Mouse (Mus musculus): ENCODE measurements around the gene Parp1. TPM values are rescaled to one million over a fixed set of nuclear protein-coding genes. Genes with fewer than 3 reads are reported as not detected.
"Not testable (repeated sequence)": the region's sequence is repeated elsewhere in the genome, so short reads cannot be mapped to it uniquely, and the experiment has no call there.

Gene Parp1
- polyA plus RNA-seq, 1 experiment = 29.2 TPM

DNA sequence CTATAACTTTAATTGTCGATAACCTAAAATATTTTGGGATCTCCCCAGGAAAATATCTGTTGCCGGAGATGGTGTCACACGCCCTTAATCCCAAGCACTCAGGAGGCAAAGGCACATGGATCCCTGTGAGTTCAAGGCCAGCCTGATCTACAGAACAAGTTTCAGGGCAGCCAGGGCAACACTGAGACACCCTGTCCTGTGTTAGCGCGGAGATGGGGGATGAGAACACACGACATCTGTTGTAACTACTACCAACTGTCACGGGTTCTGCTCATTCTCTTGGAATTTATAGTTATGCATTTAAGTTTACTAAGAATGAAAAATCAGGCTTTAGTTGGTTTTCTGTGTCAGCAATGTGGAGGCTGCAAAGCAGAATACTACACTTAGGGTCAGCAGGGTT, 476 bp upstream of the Parp1 start:
- H3K27me3 ChIP-seq (ENCODE audit: control insufficient read depth, insufficient read depth, insufficient read length) = peaks cover 4% of the 10 kb centered on the region
- H3K36me3 ChIP-seq (ENCODE audit: control insufficient read depth, insufficient read depth) = no peaks in the 10 kb centered on the region
- H3K4me3 ChIP-seq = peak overlapping the region; percentile 61
- H3ac ChIP-seq (ENCODE audit: control insufficient read depth, insufficient read length) = peak overlapping the region; percentile 37
- peaks cover 37% of the 10 kb centered on the region for H3K79me2 ChIP-seq (ENCODE audit: control insufficient read depth, insufficient read depth)
- H3K4me2 ChIP-seq (ENCODE audit: low read depth) = peak overlapping the region; percentile 99
- TF ChIP-seq MYOD1 (IDR thresholded peaks at IDR 0.05; ENCODE audit: control insufficient read depth in 1 of 3, insufficient read length in 2 of 3, low read depth in 2 of 3) (no peak), REST (IDR thresholded peaks at IDR 0.05; ENCODE audit: insufficient read depth, insufficient read length) (no peak), POLR2AphosphoS2 (IDR thresholded peaks at IDR 0.05; ENCODE audit: insufficient read length, low read depth) (no peak), MYOG (IDR thresholded peaks at IDR 0.05; ENCODE audit: control insufficient read depth in 1 of 3, insufficient read depth in 1 of 3, insufficient read length in 2 of 3, low read depth in 2 of 3) (no peak), SRF (IDR thresholded peaks at IDR 0.05; ENCODE audit: control insufficient read depth, insufficient read length, low read depth) (no peak), E2F4 (IDR thresholded peaks at IDR 0.05; ENCODE audit: insufficient read depth) (no peak), TCF3 (IDR thresholded peaks at IDR 0.05; ENCODE audit: insufficient read length, low read depth) (no peak), MAX (IDR thresholded peaks at IDR 0.05; ENCODE audit: low read depth) (no peak), POLR2A (IDR thresholded peaks at IDR 0.05; ENCODE audit: insufficient read length, low read depth) (no peak), USF1 (IDR thresholded peaks at IDR 0.05; ENCODE audit: low read depth) (no peak), CEBPB (IDR thresholded peaks at IDR 0.05; ENCODE audit: insufficient read depth, poor library complexity, severe bottlenecking) (no peak)

DNA sequence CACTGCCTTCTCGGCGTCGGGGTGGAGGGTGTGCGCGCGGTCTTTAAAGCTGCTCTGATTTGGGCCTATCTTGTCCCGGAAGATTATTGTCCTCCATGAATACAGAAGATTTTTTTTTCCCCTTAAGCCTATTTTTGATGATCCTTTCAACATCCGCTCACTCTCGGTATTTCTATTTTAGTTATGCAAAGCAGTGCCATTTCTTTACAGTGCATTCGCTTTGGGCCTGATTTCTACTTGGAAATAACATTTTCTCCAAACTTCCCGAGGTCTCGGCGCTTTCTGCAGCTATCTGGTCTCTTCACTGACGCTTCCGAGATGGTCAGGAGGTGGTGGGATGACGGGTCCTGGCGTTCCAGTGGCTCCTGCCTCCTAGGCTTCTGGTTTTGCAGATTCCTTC, 729 bp downstream of the Parp1 start:
- no peaks in the 10 kb centered on the region for H3K27me3 ChIP-seq (ENCODE audit: control insufficient read depth, insufficient read depth, insufficient read length)
- peaks cover 37% of the 10 kb centered on the region for H3K79me2 ChIP-seq (ENCODE audit: control insufficient read depth, insufficient read depth)
- H3K36me3 ChIP-seq (ENCODE audit: control insufficient read depth, insufficient read depth) = no peaks in the 10 kb centered on the region
- H3K4me2 ChIP-seq (ENCODE audit: low read depth) = peak overlapping the region; percentile 99
- peak overlapping the region; percentile 61 for H3K4me3 ChIP-seq
- H3ac ChIP-seq (ENCODE audit: control insufficient read depth, insufficient read length) = peak overlapping the region; percentile 37
- TF ChIP-seq USF1 (IDR thresholded peaks at IDR 0.05; ENCODE audit: low read depth) = no peak
- no peak for TF ChIP-seq TCF3 (IDR thresholded peaks at IDR 0.05; ENCODE audit: insufficient read length, low read depth)
- no peak for TF ChIP-seq MAX (IDR thresholded peaks at IDR 0.05; ENCODE audit: low read depth)
- no peak for TF ChIP-seq MYOG (IDR thresholded peaks at IDR 0.05; ENCODE audit: control insufficient read depth in 1 of 3, insufficient read depth in 1 of 3, insufficient read length in 2 of 3, low read depth in 2 of 3)
- no peak for TF ChIP-seq POLR2AphosphoS2 (IDR thresholded peaks at IDR 0.05; ENCODE audit: insufficient read length, low read depth)
- no peak for TF ChIP-seq TCF12 (IDR thresholded peaks at IDR 0.05; ENCODE audit: insufficient read depth, poor library complexity, severe bottlenecking)
- no peak for TF ChIP-seq E2F4 (IDR thresholded peaks at IDR 0.05; ENCODE audit: insufficient read depth)
- TF ChIP-seq CEBPB (IDR thresholded peaks at IDR 0.05; ENCODE audit: insufficient read depth, poor library complexity, severe bottlenecking) = no peak
- no peak for TF ChIP-seq SRF (IDR thresholded peaks at IDR 0.05; ENCODE audit: control insufficient read depth, insufficient read length, low read depth)
- no peak for TF ChIP-seq MYOD1 (IDR thresholded peaks at IDR 0.05; ENCODE audit: control insufficient read depth in 1 of 3, insufficient read length in 2 of 3, low read depth in 2 of 3)

DNA sequence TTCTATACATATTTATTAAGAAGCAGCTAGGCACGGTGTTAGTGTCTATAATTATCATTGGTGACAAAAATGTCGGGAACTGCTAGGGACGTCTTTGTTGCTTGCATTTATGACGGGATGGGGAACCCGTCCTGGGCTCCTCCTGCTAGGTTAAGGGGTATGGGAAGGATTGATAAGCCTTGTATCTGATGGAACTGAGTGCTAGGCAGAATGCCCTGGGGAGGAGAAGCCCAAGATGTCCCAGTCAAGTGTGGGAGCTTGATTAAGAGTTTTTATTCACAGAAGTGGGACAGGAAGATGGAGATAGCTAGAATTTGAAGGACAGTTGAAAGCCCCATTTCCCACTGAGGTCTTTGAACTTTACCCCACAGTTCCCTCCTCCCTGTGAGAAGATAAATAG, 1.5 kb downstream of the Parp1 start:
- Histone ChIP-seq H3K79me2 (ENCODE audit: control insufficient read depth, insufficient read depth) (peaks cover 37% of the 10 kb centered on the region), H3K4me2 (ENCODE audit: low read depth) (peak overlapping the region; percentile 99), H3K27me3 (ENCODE audit: control insufficient read depth, insufficient read depth, insufficient read length) (no peaks in the 10 kb centered on the region), H3ac (ENCODE audit: control insufficient read depth, insufficient read length) (no peak overlapping the region), H3K4me3 (peak overlapping the region; percentile 61), H3K36me3 (ENCODE audit: control insufficient read depth, insufficient read depth) (no peaks in the 10 kb centered on the region)
- TF ChIP-seq REST (IDR thresholded peaks at IDR 0.05; ENCODE audit: insufficient read depth, insufficient read length) (no peak), SRF (IDR thresholded peaks at IDR 0.05; ENCODE audit: control insufficient read depth, insufficient read length, low read depth) (no peak), USF1 (IDR thresholded peaks at IDR 0.05; ENCODE audit: low read depth) (no peak), POLR2AphosphoS2 (IDR thresholded peaks at IDR 0.05; ENCODE audit: insufficient read length, low read depth) (no peak), TCF12 (IDR thresholded peaks at IDR 0.05; ENCODE audit: insufficient read depth, poor library complexity, severe bottlenecking) (no peak), MAX (IDR thresholded peaks at IDR 0.05; ENCODE audit: low read depth) (no peak), MYOD1 (IDR thresholded peaks at IDR 0.05; ENCODE audit: control insufficient read depth in 1 of 3, insufficient read length in 2 of 3, low read depth in 2 of 3) (no peak), CEBPB (IDR thresholded peaks at IDR 0.05; ENCODE audit: insufficient read depth, poor library complexity, severe bottlenecking) (no peak), TCF3 (IDR thresholded peaks at IDR 0.05; ENCODE audit: insufficient read length, low read depth) (no peak), POLR2A (IDR thresholded peaks at IDR 0.05; ENCODE audit: insufficient read length, low read depth) (no peak)

DNA sequence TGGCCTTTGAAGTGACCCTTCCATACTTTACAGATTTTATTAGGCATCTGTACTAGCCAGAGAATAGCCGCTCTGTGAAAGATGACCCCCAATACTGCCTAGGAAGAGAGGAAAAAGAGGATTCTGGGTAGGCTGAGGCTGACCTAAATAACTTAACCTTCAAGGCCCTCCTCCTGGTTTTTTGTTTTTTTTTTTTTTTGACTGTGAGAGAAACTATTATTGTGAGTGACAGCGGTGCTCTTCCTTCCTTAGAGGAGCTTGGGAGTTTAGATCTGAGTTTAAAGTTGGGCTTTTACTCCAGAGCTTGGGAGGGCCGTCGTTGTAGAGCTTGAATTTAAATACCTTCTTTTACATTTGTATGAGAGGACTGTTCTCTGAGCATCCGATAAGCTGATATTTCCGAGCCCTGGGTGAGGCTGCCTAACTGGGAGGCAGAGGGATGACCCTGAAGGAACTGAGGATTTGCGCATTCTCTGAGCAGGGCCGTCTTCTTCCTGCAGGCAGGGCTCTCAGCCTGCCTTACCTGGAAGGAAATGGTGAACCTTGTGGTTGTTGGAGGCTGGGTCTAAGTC, 2.4 kb downstream of the Parp1 start:
- Histone ChIP-seq H3K4me2 (ENCODE audit: low read depth) (no peak overlapping the region), H3K27me3 (ENCODE audit: control insufficient read depth, insufficient read depth, insufficient read length) (no peaks in the 10 kb centered on the region), H3ac (ENCODE audit: control insufficient read depth, insufficient read length) (no peak overlapping the region), H3K36me3 (ENCODE audit: control insufficient read depth, insufficient read depth) (no peaks in the 10 kb centered on the region), H3K79me2 (ENCODE audit: control insufficient read depth, insufficient read depth) (peaks cover 40% of the 10 kb centered on the region), H3K4me3 (no peak overlapping the region)
- TF ChIP-seq POLR2A (IDR thresholded peaks at IDR 0.05; ENCODE audit: insufficient read length, low read depth) (no peak), MYOG (IDR thresholded peaks at IDR 0.05; ENCODE audit: control insufficient read depth in 1 of 3, insufficient read depth in 1 of 3, insufficient read length in 2 of 3, low read depth in 2 of 3) (no peak), E2F4 (IDR thresholded peaks at IDR 0.05; ENCODE audit: insufficient read depth) (no peak), TCF12 (IDR thresholded peaks at IDR 0.05; ENCODE audit: insufficient read depth, poor library complexity, severe bottlenecking) (no peak), CEBPB (IDR thresholded peaks at IDR 0.05; ENCODE audit: insufficient read depth, poor library complexity, severe bottlenecking) (no peak), MYOD1 (IDR thresholded peaks at IDR 0.05; ENCODE audit: control insufficient read depth in 1 of 3, insufficient read length in 2 of 3, low read depth in 2 of 3) (no peak)

DNA sequence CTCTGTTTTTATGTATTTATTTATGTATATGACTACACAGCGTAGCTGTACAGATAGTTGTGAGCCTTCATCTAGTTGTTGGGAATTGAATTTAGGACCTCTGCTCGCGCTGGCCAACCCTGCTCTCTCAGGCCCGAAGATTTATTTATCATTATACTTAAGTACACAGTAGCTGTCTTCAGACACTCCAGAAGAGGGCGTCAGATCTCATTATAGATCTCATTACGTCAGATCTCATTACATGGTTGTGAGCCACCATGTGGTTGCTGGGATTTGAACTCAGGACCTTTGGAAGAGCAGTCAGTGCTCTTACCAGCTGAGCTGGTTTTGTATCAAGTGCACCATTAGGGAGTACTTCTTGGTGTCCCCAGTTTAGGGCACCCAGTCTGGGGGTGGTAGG, 3.0 kb downstream of the Parp1 start:
- peaks cover 42% of the 10 kb centered on the region for H3K79me2 ChIP-seq (ENCODE audit: control insufficient read depth, insufficient read depth)
- H3K4me2 ChIP-seq (ENCODE audit: low read depth); H3K4me3 ChIP-seq; H3ac ChIP-seq (ENCODE audit: control insufficient read depth, insufficient read length); H3K36me3 ChIP-seq (ENCODE audit: control insufficient read depth, insufficient read depth); H3K27me3 ChIP-seq (ENCODE audit: control insufficient read depth, insufficient read depth, insufficient read length): not testable (repeated sequence)

Measured in myocyte (in vitro differentiated cells).